Mouse (Mus musculus) liver, postnatal 0 days (tissue): ENCODE data around the gene Cbx7.

Source experiments
- CTCF ChIP-seq: sonication (generic); IDR thresholded peaks from 2 replicates; pipeline ENCODE4 v1.5.1; 2016; ENCODE audit warnings: antibody characterized with exemption, low read depth
- EP300 ChIP-seq: IDR thresholded peaks from 2 replicates; pipeline ENCODE4 v1.6.1; 2016; ENCODE audit warnings: antibody characterized with exemption, low read depth, mild to moderate bottlenecking

DNA sequence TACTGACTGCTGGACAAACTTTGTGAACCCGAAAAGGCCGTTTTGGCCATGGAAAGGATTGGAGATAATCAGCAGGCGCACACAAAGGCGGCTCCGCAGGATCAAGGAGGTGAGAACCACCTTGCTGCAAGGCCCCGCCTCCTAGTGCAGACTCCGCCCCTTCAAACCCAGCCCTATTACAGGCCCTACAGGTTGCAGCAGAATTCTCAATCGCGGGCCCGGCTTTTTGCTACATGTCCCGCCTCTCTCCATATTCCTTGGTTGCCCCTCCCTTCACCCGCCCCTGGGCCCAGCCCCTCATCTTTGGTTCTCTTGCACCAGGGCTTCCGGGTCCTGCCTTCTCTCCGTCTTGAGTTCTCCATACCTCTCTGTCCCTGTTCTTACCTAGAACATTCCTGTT, 64.1 kb downstream of the Cbx7 start:
- TF ChIP-seq CTCF = no peak
- no peak for TF ChIP-seq EP300
